Mouse (Mus musculus): ENCODE data around the gene Foxp1. TPM values are rescaled to one million over a fixed set of nuclear protein-coding genes. Genes with fewer than 3 reads are reported as not detected.

Foxp1 gene
- polyA plus RNA-seq, 1 experiment from 2014 or later: 88.1 TPM

GRCm38 (mm10) chr6:99451479-99451878 lies 71.0 kb downstream of the Foxp1 start:
- WGBS: 17% methylated on average over 11 of the region's 11 CpGs
- H3K4me2 ChIP-seq (ENCODE audit: low read length): peak overlapping the region; percentile 2
- peak overlapping the region; percentile 7 to 28 for H3K27ac ChIP-seq (replicated peaks in 1 of 2; ENCODE audit: control insufficient read depth in 1 of 2, insufficient read depth in 1 of 2, low read depth in 2 of 2, low read length in 2 of 2)
- peaks cover 4% of the 10 kb centered on the region; the same call in 1 of the 2 replicates for H3K36me3 ChIP-seq (ENCODE audit: control insufficient read depth, insufficient read depth, low read length)
- peaks cover 13 to 23% of the 10 kb centered on the region in 2 experiments for H3K4me1 ChIP-seq (ENCODE audit: control insufficient read depth in 2 of 2, insufficient read depth in 2 of 2, low read length in 2 of 2)
- no peak overlapping the region for H3K4me3 ChIP-seq (ENCODE audit: control insufficient read depth in 1 of 2, insufficient read depth in 1 of 2, low read depth in 1 of 2, low read length in 2 of 2)
- no peaks in the 10 kb centered on the region for H3K27me3 ChIP-seq (ENCODE audit: control insufficient read depth, insufficient read depth, low read length)
- peak; percentile 16; the same call in 1 of the 2 replicates for ATAC-seq (ENCODE audit: insufficient number of reproducible peaks, insufficient read depth, low FRiP score, low read depth)
- no peak overlapping the region for H3K9ac ChIP-seq (ENCODE audit: low read length)
- H3K9me3 ChIP-seq (ENCODE audit: control insufficient read depth, low read length): no peaks in the 10 kb centered on the region

- no peak for ATAC-seq (ENCODE audit: insufficient number of reproducible peaks, insufficient read depth, low FRiP score, low read depth)
- Histone ChIP-seq H3K27ac (replicated peaks in 1 of 2; ENCODE audit: control insufficient read depth in 1 of 2, insufficient read depth in 1 of 2, low read depth in 2 of 2, low read length in 2 of 2) (no peak overlapping the region), H3K9ac (ENCODE audit: low read length) (no peak overlapping the region), H3K4me3 (ENCODE audit: control insufficient read depth in 1 of 2, insufficient read depth in 1 of 2, low read depth in 1 of 2, low read length in 2 of 2) (no peak overlapping the region), H3K36me3 (ENCODE audit: control insufficient read depth, insufficient read depth, low read length) (no peaks in the 10 kb centered on the region), H3K27me3 (ENCODE audit: control insufficient read depth, insufficient read depth, low read length) (no peaks in the 10 kb centered on the region), H3K4me2 (ENCODE audit: low read length) (no peak overlapping the region), H3K9me3 (ENCODE audit: control insufficient read depth, low read length) (no peaks in the 10 kb centered on the region), H3K4me1 (ENCODE audit: control insufficient read depth in 2 of 2, insufficient read depth in 2 of 2, low read length in 2 of 2) (peaks cover 11 to 22% of the 10 kb centered on the region in 2 experiments)
- 75% methylated on average over 4 of the region's 4 CpGs for WGBS
These were observed 75.1 kb downstream of the Foxp1 start for GRCm38 (mm10) chr6:99447447-99447846.

GRCm38 (mm10) chr6:99446801-99447415 lies 75.6 kb downstream of the Foxp1 start:
- no peak overlapping the region for H3K4me3 ChIP-seq (ENCODE audit: control insufficient read depth in 1 of 2, insufficient read depth in 1 of 2, low read depth in 1 of 2, low read length in 2 of 2)
- 82% methylated on average over 12 of the region's 12 CpGs for WGBS

GRCm38 (mm10) chr6:99443460-99443859 lies 79.1 kb downstream of the Foxp1 start:
- 53% methylated on average over 5 of the region's 5 CpGs for WGBS
- H3K36me3 ChIP-seq (ENCODE audit: control insufficient read depth, insufficient read depth, low read length): no peaks in the 10 kb centered on the region
- H3K9me3 ChIP-seq (ENCODE audit: control insufficient read depth, low read length): no peaks in the 10 kb centered on the region
- H3K4me1 ChIP-seq (ENCODE audit: control insufficient read depth in 2 of 2, insufficient read depth in 2 of 2, low read length in 2 of 2): peaks cover 19 to 27% of the 10 kb centered on the region in 2 experiments
- no peak overlapping the region for H3K9ac ChIP-seq (ENCODE audit: low read length)
- H3K4me2 ChIP-seq (ENCODE audit: low read length): no peak overlapping the region
- H3K27me3 ChIP-seq (ENCODE audit: control insufficient read depth, insufficient read depth, low read length): no peaks in the 10 kb centered on the region
- no peak overlapping the region for H3K27ac ChIP-seq (replicated peaks in 1 of 2; ENCODE audit: control insufficient read depth in 1 of 2, insufficient read depth in 1 of 2, low read depth in 2 of 2, low read length in 2 of 2)
- ATAC-seq (ENCODE audit: insufficient number of reproducible peaks, insufficient read depth, low FRiP score, low read depth): no peak
- H3K4me3 ChIP-seq (ENCODE audit: control insufficient read depth in 1 of 2, insufficient read depth in 1 of 2, low read depth in 1 of 2, low read length in 2 of 2): no peak overlapping the region

More at GRCm38 (mm10) chr6:99446801-99447415, 75.6 kb downstream of the Foxp1 start:
- no peak overlapping the region for H3K27ac ChIP-seq (replicated peaks in 1 of 2; ENCODE audit: control insufficient read depth in 1 of 2, insufficient read depth in 1 of 2, low read depth in 2 of 2, low read length in 2 of 2)
- no peaks in the 10 kb centered on the region for H3K27me3 ChIP-seq (ENCODE audit: control insufficient read depth, insufficient read depth, low read length)
- no peaks in the 10 kb centered on the region for H3K9me3 ChIP-seq (ENCODE audit: control insufficient read depth, low read length)
- H3K36me3 ChIP-seq (ENCODE audit: control insufficient read depth, insufficient read depth, low read length): no peaks in the 10 kb centered on the region
- no peak overlapping the region for H3K4me2 ChIP-seq (ENCODE audit: low read length)
- H3K9ac ChIP-seq (ENCODE audit: low read length): no peak overlapping the region
- H3K4me1 ChIP-seq (ENCODE audit: control insufficient read depth in 2 of 2, insufficient read depth in 2 of 2, low read length in 2 of 2): peaks cover 10 to 18% of the 10 kb centered on the region in 2 experiments
- ATAC-seq (ENCODE audit: insufficient number of reproducible peaks, insufficient read depth, low FRiP score, low read depth): no peak

GRCm38 (mm10) chr6:99441100-99441499 lies 81.4 kb downstream of the Foxp1 start:
- H3K4me3 ChIP-seq (ENCODE audit: control insufficient read depth in 1 of 2, insufficient read depth in 1 of 2, low read depth in 1 of 2, low read length in 2 of 2): no peak overlapping the region
- no peaks in the 10 kb centered on the region for H3K9me3 ChIP-seq (ENCODE audit: control insufficient read depth, low read length)
- H3K9ac ChIP-seq (ENCODE audit: low read length): no peak overlapping the region
- no peaks in the 10 kb centered on the region for H3K27me3 ChIP-seq (ENCODE audit: control insufficient read depth, insufficient read depth, low read length)
- no peak overlapping the region for H3K4me2 ChIP-seq (ENCODE audit: low read length)
- no peak overlapping the region for H3K27ac ChIP-seq (replicated peaks in 1 of 2; ENCODE audit: control insufficient read depth in 1 of 2, insufficient read depth in 1 of 2, low read depth in 2 of 2, low read length in 2 of 2)
- WGBS: 76% methylated on average over 7 of the region's 7 CpGs
- peaks cover 19 to 27% of the 10 kb centered on the region in 2 experiments for H3K4me1 ChIP-seq (ENCODE audit: control insufficient read depth in 2 of 2, insufficient read depth in 2 of 2, low read length in 2 of 2)
- no peaks in the 10 kb centered on the region for H3K36me3 ChIP-seq (ENCODE audit: control insufficient read depth, insufficient read depth, low read length)
- ATAC-seq (ENCODE audit: insufficient number of reproducible peaks, insufficient read depth, low FRiP score, low read depth): no peak

- WGBS: 90% methylated on average over 2 of the region's 2 CpGs
- Histone ChIP-seq H3K9me3 (ENCODE audit: control insufficient read depth, low read length) (no peaks in the 10 kb centered on the region), H3K4me1 (ENCODE audit: control insufficient read depth in 2 of 2, insufficient read depth in 2 of 2, low read length in 2 of 2) (peaks cover 19 to 27% of the 10 kb centered on the region in 2 experiments), H3K4me3 (ENCODE audit: control insufficient read depth in 1 of 2, insufficient read depth in 1 of 2, low read depth in 1 of 2, low read length in 2 of 2) (no peak overlapping the region), H3K27me3 (ENCODE audit: control insufficient read depth, insufficient read depth, low read length) (no peaks in the 10 kb centered on the region), H3K4me2 (ENCODE audit: low read length) (no peak overlapping the region), H3K9ac (ENCODE audit: low read length) (no peak overlapping the region), H3K27ac (replicated peaks in 1 of 2; ENCODE audit: control insufficient read depth in 1 of 2, insufficient read depth in 1 of 2, low read depth in 2 of 2, low read length in 2 of 2) (peak overlapping the region in 1 of 2 experiments; percentile 62; a peak in 2 of 4 replicates), H3K36me3 (ENCODE audit: control insufficient read depth, insufficient read depth, low read length) (no peaks in the 10 kb centered on the region)
- no peak for ATAC-seq (ENCODE audit: insufficient number of reproducible peaks, insufficient read depth, low FRiP score, low read depth)
These were observed 81.9 kb downstream of the Foxp1 start for GRCm38 (mm10) chr6:99440606-99441005.

- H3K9me3 ChIP-seq (ENCODE audit: control insufficient read depth, low read length): no peaks in the 10 kb centered on the region
- H3K9ac ChIP-seq (ENCODE audit: low read length): peak overlapping the region; percentile 58
- no peak for ATAC-seq (ENCODE audit: insufficient number of reproducible peaks, insufficient read depth, low FRiP score, low read depth)
- no peak overlapping the region for H3K4me3 ChIP-seq (ENCODE audit: control insufficient read depth in 1 of 2, insufficient read depth in 1 of 2, low read depth in 1 of 2, low read length in 2 of 2)
- no peaks in the 10 kb centered on the region for H3K27me3 ChIP-seq (ENCODE audit: control insufficient read depth, insufficient read depth, low read length)
- H3K4me2 ChIP-seq (ENCODE audit: low read length): peak overlapping the region; percentile 50
- H3K36me3 ChIP-seq (ENCODE audit: control insufficient read depth, insufficient read depth, low read length): peaks cover 3% of the 10 kb centered on the region
- H3K27ac ChIP-seq (replicated peaks in 1 of 2; ENCODE audit: control insufficient read depth in 1 of 2, insufficient read depth in 1 of 2, low read depth in 2 of 2, low read length in 2 of 2): peak overlapping the region; percentile 18 to 62
- peaks cover 19 to 27% of the 10 kb centered on the region in 2 experiments for H3K4me1 ChIP-seq (ENCODE audit: control insufficient read depth in 2 of 2, insufficient read depth in 2 of 2, low read length in 2 of 2)
- WGBS: 8% methylated on average over 9 of the region's 9 CpGs
These were observed 82.6 kb downstream of the Foxp1 start for GRCm38 (mm10) chr6:99439878-99440361.

Data from heart, embryonic 14.5 days (tissue).